Mouse (Mus musculus) cerebellum, postnatal 10 days (tissue): ENCODE results near the gene Mgrn1.

ENCODE experiments used
- DNase-seq, 2 experiments: peaks; one replicate each; pipeline ENCODE4 v3.0.0; 2021; ENCODE audit warnings: mixed read lengths in 2 of 2

Gene Mgrn1

DNA sequence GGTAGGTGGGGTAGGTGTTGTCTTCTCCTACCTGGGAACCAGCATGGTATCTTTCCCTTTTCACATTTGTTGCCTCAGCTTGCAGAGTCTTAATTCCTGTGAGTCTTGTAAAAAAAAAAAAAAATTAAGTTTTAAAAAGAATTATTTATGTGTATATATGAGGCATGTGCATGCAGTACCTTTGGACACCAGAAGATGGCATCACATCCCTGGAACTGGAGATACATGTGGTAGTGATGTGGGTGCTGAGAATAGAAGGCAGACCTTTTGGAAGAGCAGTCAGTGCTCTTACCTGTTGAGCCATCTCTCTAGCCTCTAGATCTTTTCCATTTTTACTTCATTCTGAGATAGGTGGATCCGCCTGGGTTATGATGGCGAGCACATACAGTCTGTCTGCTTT is 23.7 kb downstream of the Mgrn1 start:
- peak in 1 of 2 experiments; percentile 45 for DNase-seq

GRCm38 (mm10) chr16:4910758-4911157 is 24.7 kb downstream of the Mgrn1 start:
- no peak for DNase-seq

DNA sequence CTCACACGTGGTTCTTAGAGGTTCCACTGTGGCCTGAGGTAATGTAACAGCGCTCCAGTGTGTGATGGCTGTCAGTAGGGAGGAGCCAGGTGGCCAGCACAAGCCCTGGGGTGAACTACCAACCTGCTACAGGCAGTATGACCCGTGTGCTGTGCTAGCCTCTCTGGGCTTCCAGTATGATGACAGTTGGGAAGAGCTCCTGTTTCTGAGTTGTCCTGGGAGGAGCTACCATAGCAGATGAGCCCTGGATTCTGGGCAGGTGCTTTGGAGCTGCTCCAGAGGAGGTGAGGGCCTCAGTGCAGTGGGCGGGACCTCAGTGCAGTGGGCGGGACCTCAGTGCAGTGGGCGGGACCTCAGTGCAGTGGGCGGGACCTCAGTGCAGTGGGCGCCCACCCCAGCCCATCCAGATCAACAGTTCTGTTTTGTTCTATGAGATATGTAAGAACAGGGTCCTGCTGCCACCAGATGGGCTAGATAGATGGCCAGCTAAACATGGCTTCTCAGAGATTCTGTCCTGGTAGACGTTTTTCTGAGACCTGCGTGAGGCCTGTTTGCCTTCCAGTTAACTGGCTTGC is 26.1 kb downstream of the Mgrn1 start:
- no peak for DNase-seq

GRCm38 (mm10) chr16:4912907-4913782 is 27.1 kb downstream of the Mgrn1 start:
- no peak for DNase-seq

DNA sequence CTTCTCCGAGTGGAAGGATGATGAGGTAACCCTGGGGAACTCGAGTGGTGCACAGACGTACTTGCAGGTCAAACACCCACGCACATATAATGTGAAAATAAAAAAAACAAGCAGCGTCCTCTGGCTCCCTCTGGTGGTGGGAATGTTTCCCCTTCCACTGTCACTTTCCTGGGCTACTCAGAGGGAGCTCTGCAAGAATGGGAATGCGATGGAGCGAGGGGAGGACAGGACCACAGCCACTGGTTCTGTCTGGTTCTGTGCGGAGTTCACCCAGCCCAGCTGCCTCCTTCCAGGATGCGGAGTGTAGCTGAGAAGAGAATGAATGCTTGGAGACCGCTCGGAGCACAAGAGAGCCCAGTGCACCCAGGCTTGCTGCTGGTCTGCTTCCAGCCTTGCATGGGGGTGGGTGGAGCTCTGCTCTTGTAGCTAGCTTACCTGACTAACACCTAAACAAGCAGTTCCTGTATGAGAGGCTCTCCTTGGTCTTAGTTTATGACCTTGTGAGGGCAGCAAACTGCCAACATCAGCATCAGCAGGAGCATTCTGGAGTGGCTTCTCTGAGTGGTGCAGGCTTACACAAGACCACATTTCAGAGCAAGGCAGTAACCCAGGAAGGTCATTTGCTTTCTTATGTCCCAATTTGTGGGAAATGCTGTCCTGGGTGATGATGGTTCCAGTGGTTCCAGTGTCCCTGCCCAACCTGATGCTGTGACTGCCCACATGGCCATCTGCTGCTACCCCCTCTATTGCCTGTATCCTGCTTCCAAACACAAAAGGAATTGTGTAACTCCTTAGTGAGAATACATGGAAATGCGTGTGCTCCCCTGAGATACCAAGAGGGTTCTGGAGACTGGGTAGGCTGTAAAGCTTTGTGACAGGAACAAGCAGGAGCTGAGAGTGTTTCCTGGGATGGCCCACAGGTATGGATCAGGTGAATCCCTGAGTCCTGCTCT is 28.0 kb downstream of the Mgrn1 start:
- DNase-seq, result peak; percentile 88 to 94

GRCm38 (mm10) chr16:4915931-4916330 is 29.9 kb downstream of the Mgrn1 start:
- no peak for DNase-seq

GRCm38 (mm10) chr16:4916608-4917007 is 30.6 kb downstream of the Mgrn1 start:
- DNase-seq, result no peak

DNA sequence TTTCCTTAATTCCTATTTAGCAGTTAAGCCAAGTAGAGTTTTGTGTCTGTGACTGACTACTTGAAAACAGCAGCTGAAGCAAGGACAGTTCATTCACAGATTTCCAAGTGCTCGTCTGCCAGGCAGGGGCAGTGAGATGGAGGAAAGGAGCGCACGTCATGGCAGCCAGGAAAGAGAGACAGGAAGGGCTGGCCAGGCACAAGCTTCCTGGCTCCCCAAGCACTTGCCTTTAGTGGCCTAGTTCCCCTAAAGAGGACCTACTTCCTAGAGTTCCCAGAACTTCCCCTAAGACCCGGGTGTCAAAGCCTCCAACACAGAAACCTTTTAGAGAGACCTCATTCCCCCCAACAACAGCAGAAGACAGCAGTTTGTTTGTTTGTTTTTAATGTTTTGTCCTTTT is 34.5 kb downstream of the Mgrn1 start:
- DNase-seq, result no peak

DNA sequence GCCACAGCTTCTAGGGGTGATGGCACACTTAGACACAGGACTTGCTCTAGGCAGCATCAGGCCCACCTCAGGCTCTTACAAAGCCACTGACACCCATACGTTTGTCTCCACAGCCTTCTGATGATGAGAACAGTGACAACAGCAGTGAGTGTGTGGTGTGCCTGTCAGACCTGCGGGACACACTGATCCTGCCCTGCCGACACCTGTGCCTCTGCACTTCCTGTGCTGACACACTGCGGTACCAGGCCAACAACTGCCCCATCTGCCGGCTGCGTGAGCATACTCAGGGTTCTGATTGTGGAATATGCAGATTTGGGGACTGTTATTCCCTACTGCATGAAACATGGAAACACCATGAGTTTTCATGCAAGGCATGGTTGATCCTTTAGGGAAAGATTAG is 36.4 kb downstream of the Mgrn1 start:
- DNase-seq, result no peak

DNA sequence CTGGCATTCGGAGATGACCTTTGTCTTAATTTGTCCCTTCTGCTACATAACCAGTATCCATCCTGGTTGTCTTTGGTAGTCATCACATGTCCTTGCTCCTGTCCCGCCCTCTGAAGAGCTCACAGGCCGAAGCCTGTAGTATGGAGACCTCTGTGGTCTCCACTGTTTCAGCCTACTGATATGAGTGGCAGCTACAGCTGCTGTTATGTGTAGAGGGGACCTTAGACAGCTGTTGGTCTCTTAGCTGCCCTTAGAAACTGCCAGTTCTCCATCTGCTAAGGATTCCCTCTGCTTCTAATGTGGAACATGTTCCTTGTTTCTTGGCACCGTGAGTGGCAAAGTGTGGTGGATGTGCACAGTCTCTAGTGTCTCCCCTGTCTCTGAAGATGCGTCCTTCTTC is 37.9 kb downstream of the Mgrn1 start:
- DNase-seq, result no peak

DNA sequence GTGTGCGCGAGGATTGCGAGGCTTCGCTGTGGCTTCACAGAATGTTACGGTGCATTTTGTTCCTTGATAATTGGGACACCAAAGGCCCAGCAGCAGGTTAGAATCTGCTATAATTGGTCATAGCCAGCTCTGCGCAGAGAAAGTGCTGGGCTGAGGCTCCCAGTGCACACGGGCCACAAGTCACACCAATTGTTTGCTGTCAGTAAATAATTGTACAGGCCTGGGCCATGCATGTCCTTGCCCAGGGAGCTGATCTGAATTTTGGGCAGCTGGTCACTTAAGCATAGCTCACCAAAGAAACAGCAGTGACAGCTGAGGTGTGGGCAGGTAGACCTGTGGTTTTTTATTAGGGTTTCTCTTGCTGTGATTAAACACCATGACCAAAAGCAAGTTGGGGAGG is 41.9 kb downstream of the Mgrn1 start:
- no peak for DNase-seq

DNA sequence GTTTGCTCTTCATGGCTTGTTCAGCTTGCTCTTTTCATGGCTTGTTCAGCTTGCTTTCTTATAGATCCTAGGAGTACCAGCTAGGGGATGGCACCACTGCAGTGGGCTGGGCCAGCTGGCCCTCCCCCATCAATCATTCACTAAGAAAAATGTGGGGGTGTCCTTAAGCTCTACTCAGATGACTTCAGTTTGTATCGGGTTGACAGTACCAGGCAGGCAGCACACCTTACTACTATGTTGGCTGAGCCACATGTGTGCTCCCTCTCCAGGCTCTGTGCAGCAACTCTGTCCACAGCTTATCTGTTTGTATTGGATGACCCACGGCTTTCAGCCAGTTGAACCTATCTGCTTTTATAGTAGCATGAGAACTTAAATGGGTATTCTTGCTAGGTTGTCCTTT is 42.4 kb downstream of the Mgrn1 start:
- DNase-seq, result no peak

GRCm38 (mm10) chr16:4932429-4932828 is 46.4 kb downstream of the Mgrn1 start:
- peak in 1 of 2 experiments; percentile 32 for DNase-seq

GRCm38 (mm10) chr16:4935430-4935829 is 49.4 kb downstream of the Mgrn1 start:
- no peak for DNase-seq

DNA sequence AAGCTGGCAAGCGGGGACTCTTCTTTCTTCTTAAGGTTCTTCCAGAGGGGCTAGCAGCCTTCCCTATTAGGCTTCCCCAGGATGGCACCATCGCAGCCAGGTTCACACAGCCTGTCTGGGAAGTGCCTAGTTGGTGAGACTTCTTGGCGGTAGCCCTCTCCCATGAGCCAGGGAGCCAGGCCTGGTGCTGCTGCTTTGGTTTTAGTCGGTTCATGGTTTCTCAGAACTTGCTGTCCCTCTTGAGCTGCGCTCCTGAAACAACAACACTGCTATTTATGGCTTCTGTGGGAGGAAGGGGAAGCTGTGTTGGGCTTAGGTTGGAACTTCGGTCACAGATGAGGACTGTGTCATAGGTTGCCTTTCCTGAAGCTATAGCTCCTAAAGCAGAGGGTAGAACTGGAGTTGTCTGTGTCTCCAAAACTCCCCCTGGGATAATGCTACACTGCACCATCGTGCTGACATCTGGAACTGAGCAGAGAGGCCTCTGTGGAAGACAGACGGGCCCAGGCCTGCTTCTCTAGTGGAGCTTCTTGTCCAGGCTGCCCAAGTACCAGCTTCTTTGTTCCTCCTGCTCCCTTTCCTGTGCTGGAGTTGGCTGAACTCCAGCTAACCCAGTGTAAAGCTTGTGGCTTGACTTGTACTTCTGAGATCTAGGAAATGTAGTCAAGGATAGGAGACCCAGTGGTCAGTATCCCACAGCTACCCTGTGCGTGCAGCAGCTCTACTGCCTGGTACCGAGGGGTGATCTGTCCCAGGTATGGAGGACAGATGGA is 50.1 kb downstream of the Mgrn1 start:
- DNase-seq, result no peak

GRCm38 (mm10) chr16:4937351-4938190 is 51.5 kb downstream of the Mgrn1 start:
- no peak for DNase-seq

DNA sequence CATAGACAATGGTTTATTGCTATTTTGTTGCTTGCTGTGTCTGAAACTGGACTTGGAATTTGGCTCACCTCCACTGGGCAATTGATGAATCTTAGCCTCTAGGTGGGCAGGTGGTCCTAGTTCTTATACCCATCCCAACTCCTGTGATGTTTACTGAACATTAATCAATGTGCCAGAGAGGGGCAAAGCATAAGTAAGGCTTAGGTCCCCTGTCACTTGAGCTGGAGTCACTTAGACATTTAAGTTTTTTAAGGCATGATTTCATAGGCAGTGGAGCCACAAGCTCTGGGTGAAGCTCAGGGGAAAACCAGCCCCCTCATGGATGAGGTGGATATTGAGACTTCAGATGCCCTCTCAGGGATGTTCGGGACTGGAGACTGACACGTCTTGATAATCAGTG is 52.4 kb downstream of the Mgrn1 start, which contains the start of gene Nudt16l1:
Nudt16l1 (plus strand) TSS at position 301 of the 400 bp plus-strand sequence.
- DNase-seq, result no peak

GRCm38 (mm10) chr16:4938989-4939388 is 52.9 kb downstream of the Mgrn1 start:
- peak; percentile 98 for DNase-seq

DNA sequence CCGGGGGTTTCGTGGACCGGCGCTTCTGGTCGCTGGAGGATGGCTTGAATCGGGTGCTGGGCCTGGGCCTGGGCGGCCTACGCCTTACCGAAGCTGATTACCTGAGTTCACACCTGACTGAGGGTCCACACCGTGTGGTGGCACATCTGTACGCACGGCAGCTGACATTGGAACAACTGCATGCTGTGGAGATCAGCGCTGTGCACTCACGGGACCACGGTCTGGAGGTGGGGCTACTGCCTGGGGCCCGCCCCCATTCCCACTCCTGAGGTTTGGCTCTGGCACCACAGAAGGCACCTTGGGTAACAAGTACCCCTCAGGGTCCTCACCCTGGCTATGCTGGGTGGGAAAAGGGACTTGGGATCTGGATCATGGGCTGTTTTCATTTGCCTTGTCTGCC is 53.4 kb downstream of the Mgrn1 start:
- DNase-seq, result peak in 1 of 2 experiments; percentile 55

- no peak for DNase-seq
Observed at GRCm38 (mm10) chr16:4940311-4940850, 54.3 kb downstream of the Mgrn1 start.

GRCm38 (mm10) chr16:4941016-4941415 is 55.0 kb downstream of the Mgrn1 start:
- no peak for DNase-seq
